Mouse (Mus musculus) cortical plate, adult 2 months (tissue): ENCODE measurements at regions not wholly inside any gene's neighbourhood (a gene's known extent, or its start where the extent isn't known, plus 50 kb on each side); places are given as distances from the start of the nearest gene placed in this dataset.

Source experiments
- CTCF ChIP-seq: fragments of 200-500 bp; IDR thresholded peaks from 2 replicates; pipeline ENCODE4 v1.5.1; 2011; ENCODE audit warnings: mild to moderate bottlenecking, control low read depth, low read length; ENCODE audit not compliant: insufficient read depth; ENCODE audit errors: extremely low read depth
- POLR2A ChIP-seq: fragments of 200-500 bp; IDR thresholded peaks from 2 replicates; pipeline ENCODE4 v1.6.1; 2011; ENCODE audit warnings: mild to moderate bottlenecking, low read length, control low read depth; ENCODE audit not compliant: insufficient read depth; ENCODE audit errors: extremely low read depth

DNA sequence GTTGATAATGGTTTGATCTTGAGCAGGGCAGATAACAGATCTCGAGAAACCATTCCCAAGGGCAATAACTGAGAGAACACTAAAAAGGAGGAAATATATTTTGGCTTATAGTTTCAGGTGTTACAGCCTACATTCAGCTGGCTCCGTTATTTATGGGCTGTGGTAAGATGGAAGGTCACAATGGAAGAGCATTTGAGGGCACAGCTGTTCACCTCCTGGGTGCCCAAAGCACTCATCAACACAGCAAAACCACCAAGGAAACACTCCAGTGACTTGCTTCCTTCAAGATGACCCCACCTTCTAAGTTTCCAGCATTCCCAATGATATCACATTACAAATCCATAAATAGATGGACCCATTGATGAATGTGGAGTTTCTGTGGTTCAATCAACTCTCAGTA, 286.0 kb upstream of the Adamts9 start:
- TF ChIP-seq POLR2A: no peak
- no peak for TF ChIP-seq CTCF
